Mouse (Mus musculus): ENCODE results near the gene Rpia.

DNA sequence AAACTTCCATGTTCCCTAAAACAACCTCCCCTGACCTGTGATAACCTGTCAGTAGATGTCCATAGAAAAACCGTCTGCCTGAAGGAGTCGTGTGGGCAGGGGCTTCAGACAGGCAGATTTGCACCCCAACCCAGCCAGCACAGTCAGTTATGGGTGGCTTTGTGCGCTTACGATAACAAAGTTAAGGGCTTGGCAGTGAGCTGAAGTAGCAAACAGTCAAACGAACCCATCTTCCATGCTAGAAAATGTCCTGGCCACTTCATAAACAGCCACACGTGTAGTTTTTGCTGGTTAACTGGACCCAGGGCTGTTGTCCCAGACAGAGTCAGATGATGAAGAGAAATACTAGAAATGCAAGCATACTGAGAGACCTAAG, 40.1 kb downstream of the Rpia start:
- no peak for TF ChIP-seq HCFC1 (IDR thresholded peaks at IDR 0.05; ENCODE audit: borderline replicate concordance, insufficient read depth, low read length)
- no peak for TF ChIP-seq ZC3H11A (IDR thresholded peaks at IDR 0.05; ENCODE audit: borderline replicate concordance, low read depth, low read length)
